Mouse (Mus musculus) adrenal gland, postnatal 14 days (tissue): Measurements from ENCODE around the gene Ptpn1. TPM values are rescaled to one million over a fixed set of nuclear protein-coding genes. Genes with fewer than 3 reads are reported as not detected.

Source experiments
- DNase-seq: peaks from one replicate; pipeline ENCODE4 v3.0.0; 2021; ENCODE audit warnings: mixed read lengths
- total RNA-seq: library from RNA; stranded (reverse); gene quantifications from 2 replicates; pipeline ENCODE4 v1.2.3, GENCODE M21; 2021

The Ptpn1 gene
- total RNA-seq, 1 experiment from 2014 or later = 48.2 TPM

DNA sequence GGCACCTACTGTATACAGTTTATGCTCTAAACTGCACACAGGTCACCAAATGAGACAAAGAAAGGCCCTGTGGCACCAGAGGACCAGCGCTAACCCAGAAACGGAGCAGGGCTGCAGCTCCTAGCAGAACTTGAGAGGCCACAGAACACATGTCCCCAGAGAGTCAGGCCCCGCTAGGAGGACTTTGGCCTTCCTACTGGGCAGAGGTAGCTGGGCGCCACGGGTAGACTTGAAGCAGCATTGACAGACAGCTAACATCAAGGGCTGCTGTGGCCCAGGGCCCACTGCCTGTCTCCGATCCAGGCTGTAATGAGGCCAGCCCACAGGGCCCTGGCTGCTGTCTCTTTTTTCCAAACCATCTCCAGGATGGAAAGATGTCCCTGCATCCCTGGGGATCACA lies 74.6 kb downstream of the Ptpn1 start:
- no peak for DNase-seq

- DNase-seq = no peak
Measured at GRCm38 (mm10) chr2:168008132-168008531, 76.3 kb downstream of the Ptpn1 start.

DNA sequence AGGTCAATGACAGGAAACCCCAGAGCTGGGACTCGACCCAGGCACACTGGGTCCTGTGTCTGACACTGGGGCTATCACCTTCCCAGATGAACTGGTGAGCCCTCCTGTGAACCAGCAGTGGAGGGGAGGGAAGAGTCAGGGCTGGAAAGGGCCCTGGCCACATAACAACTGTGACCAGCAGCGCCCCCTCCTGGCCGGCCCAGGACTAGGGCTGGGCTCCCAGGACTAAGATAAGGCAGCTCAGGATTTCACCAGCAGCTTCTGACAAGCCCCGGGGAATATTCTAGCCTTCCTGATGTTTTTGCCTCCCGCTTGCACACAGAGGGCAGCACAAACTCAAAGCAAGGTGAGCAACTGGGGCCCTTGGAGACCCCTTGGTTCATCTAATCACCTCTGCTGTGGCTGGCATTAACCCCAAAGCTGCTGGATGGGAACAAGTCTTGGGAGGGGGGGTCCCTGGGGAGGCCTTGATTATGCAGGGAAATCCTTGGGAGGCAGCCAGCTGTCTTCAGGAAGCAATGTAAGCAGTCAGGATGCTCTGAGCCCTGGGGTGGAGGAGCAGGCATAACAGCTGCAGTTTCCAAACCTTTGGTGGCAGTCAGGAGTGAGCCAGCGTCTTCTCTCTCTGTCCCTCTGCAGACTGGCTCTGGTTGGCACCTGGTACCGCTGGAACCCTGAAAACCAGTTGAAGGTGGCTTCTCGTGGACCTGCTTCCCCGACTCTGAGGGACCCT lies 78.2 kb downstream of the Ptpn1 start, which contains the start of gene Ripor3:
Ripor3 (minus strand) TSS at position 683 of the 733 bp plus-strand sequence.
- DNase-seq = peak; percentile 93

DNA sequence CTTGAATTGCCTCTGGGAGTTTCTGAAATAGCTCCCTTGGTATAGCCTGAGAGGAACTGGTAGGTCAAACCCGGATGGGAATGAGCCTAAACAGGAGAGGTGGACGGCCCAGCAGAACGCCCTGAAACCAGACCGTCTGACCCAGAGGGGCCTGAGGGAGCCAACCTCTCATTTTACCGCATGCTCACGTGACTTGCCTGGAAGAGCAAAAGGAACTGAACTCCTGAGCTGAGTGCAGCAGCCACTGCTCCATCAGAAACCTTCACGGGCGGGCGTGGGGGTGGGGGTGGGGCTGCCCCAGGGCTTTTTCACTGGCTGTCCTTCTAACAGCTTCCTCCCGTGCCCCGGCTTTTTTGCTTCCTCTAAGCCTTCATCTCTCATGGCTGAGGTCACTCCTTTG lies 79.0 kb downstream of the Ptpn1 start:
- peak; percentile 24 for DNase-seq

DNA sequence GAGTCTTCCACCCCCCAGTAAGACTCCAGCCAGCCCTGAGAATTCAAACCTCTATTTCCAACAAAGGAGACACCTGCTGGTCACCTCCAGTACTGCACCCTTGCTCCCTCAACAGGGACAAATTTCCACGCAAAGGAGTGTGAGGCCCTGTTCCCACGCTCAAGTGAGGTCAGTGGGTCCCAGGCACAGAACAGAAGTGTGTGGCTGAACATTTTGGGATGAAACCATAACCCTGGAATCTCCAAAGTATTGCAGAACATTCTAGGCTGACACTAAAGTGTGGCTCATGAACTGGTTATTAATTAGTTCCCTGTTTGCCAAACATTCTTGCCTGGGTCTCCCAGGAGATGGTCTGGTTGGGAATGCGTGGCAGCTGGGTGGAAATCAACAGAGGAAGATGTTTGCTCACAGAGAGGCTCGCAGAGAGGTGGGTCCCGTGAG lies 85.1 kb downstream of the Ptpn1 start:
- DNase-seq = peak; percentile 82

DNA sequence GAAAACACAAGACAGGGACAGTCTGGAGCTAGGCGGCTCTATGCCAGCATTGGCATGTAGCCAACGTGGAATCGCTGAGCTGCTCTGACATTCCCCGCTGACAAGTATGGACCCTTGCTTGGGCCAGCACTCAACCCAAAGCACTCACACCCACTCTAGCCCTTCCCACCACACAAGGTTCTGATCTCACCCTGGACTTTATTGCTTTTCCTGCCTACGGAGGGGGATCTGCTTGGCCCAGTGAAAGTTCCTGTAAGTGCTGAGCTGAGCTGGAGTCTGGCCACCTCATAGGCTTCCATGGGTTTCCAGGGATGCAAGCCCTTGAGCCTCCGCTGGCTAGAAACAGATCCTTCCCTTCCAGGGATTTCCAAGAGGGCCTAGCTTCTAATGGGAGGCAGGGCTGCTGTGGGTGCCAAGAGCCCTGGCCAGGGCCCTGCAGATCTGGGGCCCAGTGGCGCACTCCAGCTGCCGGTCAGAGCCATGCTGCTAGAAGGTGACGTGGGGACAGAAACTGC lies 87.4 kb downstream of the Ptpn1 start:
- DNase-seq = peak; percentile 63

- DNase-seq = no peak
Measured at GRCm38 (mm10) chr2:168023763-168024402, 92.0 kb downstream of the Ptpn1 start.

DNA sequence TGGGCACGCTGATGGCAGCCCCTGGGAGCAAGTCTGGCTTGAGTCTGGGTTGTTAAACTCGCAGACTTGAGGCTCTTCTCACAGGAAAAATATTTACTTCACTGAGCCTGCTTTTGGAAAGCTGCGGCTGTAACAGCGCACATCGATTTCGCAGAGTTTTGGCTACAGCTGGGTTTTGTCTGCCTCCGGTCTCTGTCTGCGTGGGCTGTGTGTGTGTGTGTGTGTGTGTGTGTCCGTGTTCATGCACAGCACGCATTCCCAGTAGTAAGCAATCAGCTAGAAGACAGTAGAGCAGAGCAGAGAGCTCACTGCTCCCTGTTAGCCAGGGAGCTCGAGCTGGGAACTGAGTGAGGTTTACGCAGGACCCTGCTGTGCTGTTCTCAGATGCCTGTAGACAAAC lies 93.3 kb downstream of the Ptpn1 start:
- DNase-seq = no peak

GRCm38 (mm10) chr2:168025882-168026281 lies 94.0 kb downstream of the Ptpn1 start:
- no peak for DNase-seq

GRCm38 (mm10) chr2:168026467-168026866 lies 94.6 kb downstream of the Ptpn1 start:
- DNase-seq = no peak

- DNase-seq = no peak
Measured at GRCm38 (mm10) chr2:168028376-168028775, 96.5 kb downstream of the Ptpn1 start.

Other genes with a start within 250 kb of the Ptpn1 start
- 358 and 403 TPM in 2 replicates for gene Cebpb, start 243.1 kb upstream of the Ptpn1 start, total RNA-seq
- gene Tmem189, start 242.2 kb upstream of the Ptpn1 start, total RNA-seq = 30.7 and 37.5 TPM in 2 replicates
- 2.6 and 5.3 TPM in 2 replicates for gene Ripor3, start 78.6 kb downstream of the Ptpn1 start, total RNA-seq
- gene Pard6b, start 148.9 kb downstream of the Ptpn1 start, total RNA-seq = 1.7 and 1.9 TPM in 2 replicates